Mouse (Mus musculus): ENCODE data around the gene Ccdc162.

DNA sequence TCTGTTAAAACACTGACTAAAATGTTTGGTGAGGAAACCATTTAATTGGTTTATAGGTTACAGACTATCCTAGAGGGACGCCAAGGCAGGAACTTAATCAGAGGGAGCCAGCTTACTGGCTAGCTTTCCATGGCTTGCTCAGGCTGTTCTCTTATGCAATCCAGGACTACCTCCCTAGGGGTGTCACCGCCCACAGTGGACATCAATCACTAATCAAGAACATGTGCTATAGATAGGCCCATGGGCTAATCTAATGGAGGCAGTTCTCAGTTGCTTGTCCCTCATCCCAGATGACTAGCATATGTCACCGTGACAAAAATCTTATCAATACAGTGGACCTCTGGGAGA, 178.5 kb downstream of the Ccdc162 start:
- TF ChIP-seq CTCF (IDR thresholded peaks at IDR 0.05; ENCODE audit: low read depth, low read length) (no peak), POLR2A (IDR thresholded peaks at IDR 0.05; ENCODE audit: borderline replicate concordance, low read depth, low read length) (no peak)

Data from bone marrow macrophage, adult 2 months (primary cell).